Mouse (Mus musculus): ENCODE measurements around the gene Armh3. TPM values are rescaled to one million over a fixed set of nuclear protein-coding genes. Genes with fewer than 3 reads are reported as not detected.

Armh3 gene
- polyA plus RNA-seq, 1 experiment, result 11.2 TPM

- TF ChIP-seq POLR2A (IDR thresholded peaks at IDR 0.05; ENCODE audit: control insufficient read depth, extremely low read depth, insufficient read depth, low read length, poor library complexity) (no peak), CTCF (IDR thresholded peaks at IDR 0.05; ENCODE audit: borderline replicate concordance, control insufficient read depth, extremely low read depth, insufficient read depth, low read length, poor library complexity) (no peak)
- WGBS, result 90% methylated on average over 5 of the region's 5 CpGs
- H3K36me3 ChIP-seq (ENCODE audit: control insufficient read depth, insufficient read depth, low read length), result peaks cover 6% of the 10 kb centered on the region; the same call in 1 of the 2 replicates
- H3K27ac ChIP-seq (ENCODE audit: control insufficient read depth, insufficient read depth, low read length), result no peak overlapping the region
- no peaks in the 10 kb centered on the region for H3K4me1 ChIP-seq (replicated peaks; ENCODE audit: control insufficient read depth, insufficient read depth, low read length)
- H3K4me3 ChIP-seq (ENCODE audit: control insufficient read depth, insufficient read depth, low read length), result no peak overlapping the region
- H3K27me3 ChIP-seq (ENCODE audit: control insufficient read depth, insufficient read depth, low read length), result no peaks in the 10 kb centered on the region
- DNase-seq, result no peak
Observed at GRCm38 (mm10) chr19:45960770-45961169, 37.5 kb downstream of the Armh3 start.

GRCm38 (mm10) chr19:45956736-45957135 is 41.6 kb downstream of the Armh3 start:
- Histone ChIP-seq H3K4me1 (replicated peaks; ENCODE audit: control insufficient read depth, insufficient read depth, low read length) (no peaks in the 10 kb centered on the region), H3K4me3 (ENCODE audit: control insufficient read depth, insufficient read depth, low read length) (no peak overlapping the region), H3K36me3 (ENCODE audit: control insufficient read depth, insufficient read depth, low read length) (no peaks in the 10 kb centered on the region; the same call in 1 of the 2 replicates), H3K27me3 (ENCODE audit: control insufficient read depth, insufficient read depth, low read length) (no peaks in the 10 kb centered on the region), H3K27ac (ENCODE audit: control insufficient read depth, insufficient read depth, low read length) (no peak overlapping the region)
- no peak for DNase-seq
- TF ChIP-seq POLR2A (IDR thresholded peaks at IDR 0.05; ENCODE audit: control insufficient read depth, extremely low read depth, insufficient read depth, low read length, poor library complexity), result no peak
- no peak for TF ChIP-seq CTCF (IDR thresholded peaks at IDR 0.05; ENCODE audit: borderline replicate concordance, control insufficient read depth, extremely low read depth, insufficient read depth, low read length, poor library complexity)
- 97% methylated on average over 7 of the region's 7 CpGs for WGBS

GRCm38 (mm10) chr19:45953286-45953685 is 45.0 kb downstream of the Armh3 start:
- H3K27me3 ChIP-seq (ENCODE audit: control insufficient read depth, insufficient read depth, low read length), result no peaks in the 10 kb centered on the region
- H3K27ac ChIP-seq (ENCODE audit: control insufficient read depth, insufficient read depth, low read length), result no peak overlapping the region
- no peak overlapping the region for H3K4me3 ChIP-seq (ENCODE audit: control insufficient read depth, insufficient read depth, low read length)
- WGBS, result 25% methylated on average over 3 of the region's 3 CpGs
- peaks cover 3% of the 10 kb centered on the region; the same call in 1 of the 2 replicates for H3K36me3 ChIP-seq (ENCODE audit: control insufficient read depth, insufficient read depth, low read length)
- DNase-seq, result peak; percentile 19
- no peaks in the 10 kb centered on the region for H3K4me1 ChIP-seq (replicated peaks; ENCODE audit: control insufficient read depth, insufficient read depth, low read length)
- TF ChIP-seq POLR2A (IDR thresholded peaks at IDR 0.05; ENCODE audit: control insufficient read depth, extremely low read depth, insufficient read depth, low read length, poor library complexity) (no peak), CTCF (IDR thresholded peaks at IDR 0.05; ENCODE audit: borderline replicate concordance, control insufficient read depth, extremely low read depth, insufficient read depth, low read length, poor library complexity) (no peak)

- 0 out of 2 replicates have a peak, but pooled peaks cover 3% of the 10 kb centered on the region for H3K36me3 ChIP-seq (ENCODE audit: control insufficient read depth, insufficient read depth, low read length)
- H3K27me3 ChIP-seq (ENCODE audit: control insufficient read depth, insufficient read depth, low read length), result no peaks in the 10 kb centered on the region
- no peak overlapping the region for H3K27ac ChIP-seq (ENCODE audit: control insufficient read depth, insufficient read depth, low read length)
- H3K4me3 ChIP-seq (ENCODE audit: control insufficient read depth, insufficient read depth, low read length), result no peak overlapping the region
- TF ChIP-seq POLR2A (IDR thresholded peaks at IDR 0.05; ENCODE audit: control insufficient read depth, extremely low read depth, insufficient read depth, low read length, poor library complexity), result no peak
- TF ChIP-seq CTCF (IDR thresholded peaks at IDR 0.05; ENCODE audit: borderline replicate concordance, control insufficient read depth, extremely low read depth, insufficient read depth, low read length, poor library complexity), result no peak
- H3K4me1 ChIP-seq (replicated peaks; ENCODE audit: control insufficient read depth, insufficient read depth, low read length), result no peaks in the 10 kb centered on the region
- DNase-seq, result no peak
- 92% methylated on average over 6 of the region's 6 CpGs for WGBS
Observed at GRCm38 (mm10) chr19:45949236-45949635, 49.1 kb downstream of the Armh3 start.

GRCm38 (mm10) chr19:45947764-45948163 is 50.5 kb downstream of the Armh3 start:
- Histone ChIP-seq H3K36me3 (ENCODE audit: control insufficient read depth, insufficient read depth, low read length) (0 out of 2 replicates have a peak, but pooled peaks cover 3% of the 10 kb centered on the region), H3K27me3 (ENCODE audit: control insufficient read depth, insufficient read depth, low read length) (no peaks in the 10 kb centered on the region), H3K4me1 (replicated peaks; ENCODE audit: control insufficient read depth, insufficient read depth, low read length) (no peaks in the 10 kb centered on the region), H3K27ac (ENCODE audit: control insufficient read depth, insufficient read depth, low read length) (no peak overlapping the region), H3K4me3 (ENCODE audit: control insufficient read depth, insufficient read depth, low read length) (no peak overlapping the region)
- no peak for TF ChIP-seq POLR2A (IDR thresholded peaks at IDR 0.05; ENCODE audit: control insufficient read depth, extremely low read depth, insufficient read depth, low read length, poor library complexity)
- no peak for DNase-seq
- WGBS, result 97% methylated on average over 2 of the region's 2 CpGs

GRCm38 (mm10) chr19:45947286-45947685 is 51.0 kb downstream of the Armh3 start:
- WGBS, result over 99% methylated on average over 2 of the region's 2 CpGs
- no peaks in the 10 kb centered on the region for H3K27me3 ChIP-seq (ENCODE audit: control insufficient read depth, insufficient read depth, low read length)
- DNase-seq, result no peak
- TF ChIP-seq POLR2A (IDR thresholded peaks at IDR 0.05; ENCODE audit: control insufficient read depth, extremely low read depth, insufficient read depth, low read length, poor library complexity), result no peak
- TF ChIP-seq CTCF (IDR thresholded peaks at IDR 0.05; ENCODE audit: borderline replicate concordance, control insufficient read depth, extremely low read depth, insufficient read depth, low read length, poor library complexity), result no peak
- H3K27ac ChIP-seq (ENCODE audit: control insufficient read depth, insufficient read depth, low read length), result no peak overlapping the region
- no peak overlapping the region for H3K4me3 ChIP-seq (ENCODE audit: control insufficient read depth, insufficient read depth, low read length)
- no peaks in the 10 kb centered on the region for H3K4me1 ChIP-seq (replicated peaks; ENCODE audit: control insufficient read depth, insufficient read depth, low read length)
- 0 out of 2 replicates have a peak, but pooled peaks cover 3% of the 10 kb centered on the region for H3K36me3 ChIP-seq (ENCODE audit: control insufficient read depth, insufficient read depth, low read length)

GRCm38 (mm10) chr19:45946541-45946940 is 51.7 kb downstream of the Armh3 start:
- H3K4me1 ChIP-seq (replicated peaks; ENCODE audit: control insufficient read depth, insufficient read depth, low read length), result no peaks in the 10 kb centered on the region
- no peak overlapping the region for H3K27ac ChIP-seq (ENCODE audit: control insufficient read depth, insufficient read depth, low read length)
- 0 out of 2 replicates have a peak, but pooled peaks cover 3% of the 10 kb centered on the region for H3K36me3 ChIP-seq (ENCODE audit: control insufficient read depth, insufficient read depth, low read length)
- TF ChIP-seq CTCF (IDR thresholded peaks at IDR 0.05; ENCODE audit: borderline replicate concordance, control insufficient read depth, extremely low read depth, insufficient read depth, low read length, poor library complexity) (no peak), POLR2A (IDR thresholded peaks at IDR 0.05; ENCODE audit: control insufficient read depth, extremely low read depth, insufficient read depth, low read length, poor library complexity) (no peak)
- no peak for DNase-seq
- 95% methylated on average over 9 of the region's 9 CpGs for WGBS
- H3K4me3 ChIP-seq (ENCODE audit: control insufficient read depth, insufficient read depth, low read length), result no peak overlapping the region
- no peaks in the 10 kb centered on the region for H3K27me3 ChIP-seq (ENCODE audit: control insufficient read depth, insufficient read depth, low read length)

All from thymus, adult 2 months (tissue).